Mouse (Mus musculus): ENCODE results near the gene Stim1. TPM values are rescaled to one million over a fixed set of nuclear protein-coding genes. Genes with fewer than 3 reads are reported as not detected.

Stim1 gene
- polyA plus RNA-seq, 1 experiment from 2014 or later: 13.6 TPM

DNA sequence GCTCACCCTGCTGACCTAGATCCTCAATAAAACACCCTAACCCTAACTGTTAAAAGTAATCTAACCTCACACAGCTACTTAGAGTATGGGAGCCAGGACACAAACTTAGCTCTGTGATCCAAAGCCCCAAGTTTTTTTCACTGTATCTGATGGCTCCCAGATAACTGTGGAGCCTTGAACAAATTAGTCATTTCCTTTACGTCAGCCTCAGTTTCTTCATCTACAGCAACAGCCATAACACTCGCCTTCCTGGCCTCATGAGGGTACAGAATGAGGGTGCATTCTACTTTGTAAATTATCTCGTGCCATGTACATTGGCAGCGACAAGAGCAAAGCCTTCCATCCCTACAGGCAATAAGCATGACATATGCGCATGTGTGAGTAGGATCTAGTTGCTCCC is 25.2 kb upstream of the Stim1 start:
- Histone ChIP-seq H3K27me3 (replicated peaks) (no peaks in the 10 kb centered on the region), H3K4me1 (peaks cover 14% of the 10 kb centered on the region), H3K4me2 (replicated peaks) (no peak overlapping the region), H3K36me3 (peaks cover 35% of the 10 kb centered on the region), H3K4me3 (no peak overlapping the region), H3K27ac (no peak overlapping the region), H3K9me3 (no peaks in the 10 kb centered on the region), H3K9ac (no peak overlapping the region)
- WGBS: 91% methylated on average over 5 of the region's 5 CpGs
- no peak for ATAC-seq (ENCODE audit: low FRiP score, low read depth)

DNA sequence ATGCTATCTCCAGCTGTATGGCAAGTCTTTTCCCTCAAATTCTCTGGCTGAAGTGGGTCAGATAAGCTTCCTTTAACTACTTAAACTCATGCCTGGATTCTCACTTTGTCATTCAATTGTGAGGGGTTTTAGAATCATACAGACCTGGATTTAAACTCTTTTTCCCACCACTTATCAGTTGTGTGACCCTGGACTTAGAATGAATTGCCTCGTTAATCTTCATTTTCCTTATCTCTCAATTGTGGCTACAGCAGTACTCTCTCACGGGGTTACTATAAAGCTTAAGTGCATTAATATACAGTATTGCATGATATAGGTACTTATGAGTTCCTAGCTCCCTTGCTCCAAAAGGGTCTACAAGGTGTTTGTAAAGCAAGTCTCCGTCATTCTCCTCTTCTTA is 24.7 kb upstream of the Stim1 start:
- H3K4me1 ChIP-seq: peaks cover 18% of the 10 kb centered on the region
- no peaks in the 10 kb centered on the region for H3K27me3 ChIP-seq (replicated peaks)
- H3K9me3 ChIP-seq: no peaks in the 10 kb centered on the region
- ATAC-seq (ENCODE audit: low FRiP score, low read depth): no peak
- H3K36me3 ChIP-seq: peaks cover 31% of the 10 kb centered on the region
- no peak overlapping the region for H3K27ac ChIP-seq
- H3K9ac ChIP-seq: no peak overlapping the region
- 91% methylated on average over 3 of the region's 3 CpGs for WGBS
- H3K4me2 ChIP-seq (replicated peaks): no peak overlapping the region
- no peak overlapping the region for H3K4me3 ChIP-seq

DNA sequence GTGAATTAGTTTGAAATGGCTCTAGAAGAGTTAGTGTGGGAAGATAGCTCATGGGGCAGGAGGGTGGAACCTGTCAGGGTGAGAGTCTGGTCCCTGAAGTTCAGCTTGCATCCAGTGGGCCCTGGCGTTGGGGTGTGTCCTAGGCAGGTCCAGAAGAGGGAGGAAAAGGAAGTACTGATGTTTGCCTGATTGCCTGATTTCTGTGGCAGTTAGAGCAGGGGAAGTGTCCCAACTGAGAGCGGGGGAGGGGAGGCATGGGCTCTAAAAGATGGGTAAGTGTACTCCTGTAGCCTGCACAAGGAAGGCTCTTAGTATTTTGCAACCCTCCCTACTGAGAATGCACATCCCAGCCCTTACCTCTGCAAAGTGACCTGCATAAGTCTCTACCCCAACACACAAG is 23.7 kb upstream of the Stim1 start:
- Histone ChIP-seq H3K4me1 (peaks cover 28% of the 10 kb centered on the region), H3K4me3 (no peak overlapping the region), H3K9ac (no peak overlapping the region), H3K27me3 (replicated peaks) (no peaks in the 10 kb centered on the region), H3K4me2 (replicated peaks) (no peak overlapping the region), H3K27ac (no peak overlapping the region), H3K9me3 (no peaks in the 10 kb centered on the region), H3K36me3 (peaks cover 22% of the 10 kb centered on the region)
- no peak for ATAC-seq (ENCODE audit: low FRiP score, low read depth)
- 78% methylated on average over 2 of the region's 2 CpGs for WGBS

DNA sequence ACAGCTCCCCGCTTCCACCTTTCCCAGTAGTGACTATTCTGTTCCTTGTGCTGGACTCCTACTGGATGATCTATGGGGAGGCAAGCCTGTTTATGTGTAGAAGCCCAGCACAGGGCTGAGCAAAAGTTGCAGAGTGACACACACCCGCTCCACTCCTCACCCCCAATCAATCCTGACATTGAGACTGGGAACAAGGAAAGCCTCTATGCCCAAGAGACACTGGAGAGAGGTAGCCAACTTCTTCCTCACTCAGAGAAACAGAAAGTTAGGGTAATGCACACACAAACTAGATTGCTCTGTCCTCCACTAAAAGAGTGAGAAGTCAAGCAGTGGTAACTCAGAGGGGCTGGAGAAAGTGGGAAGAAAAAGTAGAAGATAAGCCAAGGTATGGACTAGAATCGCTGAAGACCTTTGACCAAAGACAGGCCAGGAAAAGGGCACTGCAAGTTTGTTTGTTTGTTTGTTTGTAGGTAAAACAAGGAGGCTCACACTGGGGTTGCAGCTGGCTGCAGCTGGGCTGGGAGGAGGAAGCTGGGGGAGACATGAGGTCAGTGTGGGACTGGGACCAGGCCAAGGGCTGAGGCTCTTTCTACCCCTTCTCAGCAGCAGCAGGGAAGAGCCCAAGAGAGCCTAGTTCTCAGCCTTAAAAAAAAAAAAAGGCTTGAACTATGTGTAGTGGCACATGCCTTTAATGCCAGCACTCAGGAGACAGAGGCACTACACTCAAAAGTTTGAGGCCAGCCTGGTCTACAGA is 22.6 kb upstream of the Stim1 start:
- no peaks in the 10 kb centered on the region for H3K9me3 ChIP-seq
- H3K4me1 ChIP-seq: peaks cover 34% of the 10 kb centered on the region
- 93% methylated on average over 3 of the region's 3 CpGs for WGBS

DNA sequence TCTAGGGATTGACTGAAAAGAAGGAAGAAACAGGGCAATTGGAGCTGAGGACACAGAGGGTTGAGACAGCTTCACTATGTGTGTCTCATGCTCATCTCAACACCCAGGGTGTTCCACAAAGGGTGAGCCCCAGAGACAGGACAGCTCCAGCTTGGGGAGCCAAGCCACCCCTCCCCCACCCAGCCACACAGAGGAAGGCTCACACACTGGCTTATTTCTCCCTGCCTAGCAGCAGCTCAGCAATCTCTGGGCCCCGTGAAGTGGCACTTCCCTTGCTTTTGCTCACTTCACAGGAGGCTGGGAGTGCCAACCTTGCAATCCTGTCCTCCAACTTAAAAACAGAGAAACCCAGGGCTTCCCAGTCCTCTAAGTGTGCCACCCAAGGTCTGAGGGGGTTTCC is 21.8 kb upstream of the Stim1 start:
- Histone ChIP-seq H3K9me3 (no peaks in the 10 kb centered on the region), H3K27ac (peak overlapping the region; percentile 17; the same call in 1 of the 2 replicates), H3K4me3 (no peak overlapping the region), H3K27me3 (replicated peaks) (no peaks in the 10 kb centered on the region), H3K36me3 (peaks cover 4% of the 10 kb centered on the region; the same call in 1 of the 2 replicates), H3K9ac (no peak overlapping the region), H3K4me2 (replicated peaks) (no peak overlapping the region), H3K4me1 (peaks cover 34% of the 10 kb centered on the region)
- no peak for ATAC-seq (ENCODE audit: low FRiP score, low read depth)
- WGBS: 10% methylated on average over 1 of the region's 1 CpGs

More for the DNA sequence above, 22.6 kb upstream of the Stim1 start:
- Histone ChIP-seq H3K4me2 (replicated peaks) (no peak overlapping the region), H3K9ac (no peak overlapping the region), H3K27me3 (replicated peaks) (no peaks in the 10 kb centered on the region), H3K36me3 (peaks cover 11% of the 10 kb centered on the region), H3K27ac (no peak overlapping the region), H3K4me3 (no peak overlapping the region)
- ATAC-seq (ENCODE audit: low FRiP score, low read depth): no peak

DNA sequence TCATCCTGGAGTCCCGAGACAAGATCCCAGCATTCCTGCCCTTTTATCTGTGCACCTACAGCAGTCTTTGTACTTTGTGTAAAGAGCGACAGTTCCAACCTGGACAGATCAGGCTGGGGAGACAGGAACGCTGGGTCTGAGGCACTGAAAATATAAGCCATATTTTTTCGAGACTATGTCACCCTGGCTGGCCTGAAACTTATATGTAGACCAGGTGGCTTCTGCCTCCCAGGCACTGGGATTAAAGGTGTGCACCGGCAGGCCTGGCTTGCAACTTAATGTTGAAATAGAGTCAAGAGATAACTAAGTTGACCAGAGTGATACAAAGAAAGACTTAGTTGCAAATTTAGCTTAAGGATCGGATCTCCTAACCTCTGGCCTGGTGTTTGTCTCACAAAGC is 21.3 kb upstream of the Stim1 start:
- no peak for ATAC-seq (ENCODE audit: low FRiP score, low read depth)
- Histone ChIP-seq H3K27ac (peak overlapping the region; percentile 17; the same call in 1 of the 2 replicates), H3K4me2 (replicated peaks) (no peak overlapping the region), H3K9me3 (no peaks in the 10 kb centered on the region), H3K36me3 (no peaks in the 10 kb centered on the region), H3K27me3 (replicated peaks) (no peaks in the 10 kb centered on the region), H3K4me1 (peaks cover 34% of the 10 kb centered on the region), H3K9ac (no peak overlapping the region), H3K4me3 (no peak overlapping the region)
- 76% methylated on average over 6 of the region's 6 CpGs for WGBS

DNA sequence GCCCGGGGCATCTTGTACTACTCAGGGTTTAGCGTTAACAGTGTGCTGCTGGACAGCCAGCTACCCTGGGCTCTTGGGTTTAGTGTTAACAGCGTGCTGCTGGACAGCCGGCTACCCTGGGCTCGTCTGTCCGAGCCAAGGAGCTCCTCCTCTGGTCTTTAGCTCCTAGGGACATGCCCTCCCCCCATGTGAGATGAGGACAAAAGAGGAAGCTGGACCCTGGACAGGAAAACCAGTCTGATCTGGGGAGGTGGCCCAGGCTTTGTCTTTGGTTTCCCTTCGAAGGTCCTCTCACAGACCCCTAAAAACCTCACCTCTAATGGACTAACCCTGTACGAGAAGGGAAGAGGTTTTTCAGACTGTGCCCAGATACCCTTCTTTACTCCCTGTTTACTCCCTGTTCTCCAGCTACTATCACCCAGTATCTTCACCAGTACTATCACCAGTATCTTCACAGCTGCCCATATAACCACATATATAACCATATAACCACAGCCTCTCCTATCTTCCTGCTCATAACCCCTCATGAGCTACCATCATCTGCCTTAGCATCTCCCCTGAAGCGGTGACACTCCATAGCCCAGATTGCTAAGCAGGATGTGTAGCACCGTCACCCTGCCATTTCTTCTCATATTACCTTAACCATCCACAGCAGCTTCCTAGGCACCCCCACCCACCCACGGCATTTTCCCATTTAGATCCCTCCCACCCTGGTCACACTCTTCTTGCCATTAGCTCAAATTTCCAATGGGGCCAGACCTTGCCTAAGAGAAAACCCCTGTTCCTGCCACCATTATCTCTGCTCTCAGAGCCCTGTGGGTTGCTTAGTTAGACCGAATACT is 20.4 kb upstream of the Stim1 start:
- no peaks in the 10 kb centered on the region for H3K36me3 ChIP-seq
- no peak overlapping the region for H3K4me3 ChIP-seq
- no peaks in the 10 kb centered on the region for H3K9me3 ChIP-seq
- no peaks in the 10 kb centered on the region for H3K27me3 ChIP-seq (replicated peaks)
- WGBS: 75% methylated on average over 12 of the region's 12 CpGs
- no peak overlapping the region; the same call in 1 of the 2 replicates for H3K9ac ChIP-seq
- no peak overlapping the region for H3K27ac ChIP-seq
- H3K4me2 ChIP-seq (replicated peaks): peak overlapping the region; percentile 87
- ATAC-seq (ENCODE audit: low FRiP score, low read depth): no peak
- H3K4me1 ChIP-seq: peaks cover 34% of the 10 kb centered on the region

DNA sequence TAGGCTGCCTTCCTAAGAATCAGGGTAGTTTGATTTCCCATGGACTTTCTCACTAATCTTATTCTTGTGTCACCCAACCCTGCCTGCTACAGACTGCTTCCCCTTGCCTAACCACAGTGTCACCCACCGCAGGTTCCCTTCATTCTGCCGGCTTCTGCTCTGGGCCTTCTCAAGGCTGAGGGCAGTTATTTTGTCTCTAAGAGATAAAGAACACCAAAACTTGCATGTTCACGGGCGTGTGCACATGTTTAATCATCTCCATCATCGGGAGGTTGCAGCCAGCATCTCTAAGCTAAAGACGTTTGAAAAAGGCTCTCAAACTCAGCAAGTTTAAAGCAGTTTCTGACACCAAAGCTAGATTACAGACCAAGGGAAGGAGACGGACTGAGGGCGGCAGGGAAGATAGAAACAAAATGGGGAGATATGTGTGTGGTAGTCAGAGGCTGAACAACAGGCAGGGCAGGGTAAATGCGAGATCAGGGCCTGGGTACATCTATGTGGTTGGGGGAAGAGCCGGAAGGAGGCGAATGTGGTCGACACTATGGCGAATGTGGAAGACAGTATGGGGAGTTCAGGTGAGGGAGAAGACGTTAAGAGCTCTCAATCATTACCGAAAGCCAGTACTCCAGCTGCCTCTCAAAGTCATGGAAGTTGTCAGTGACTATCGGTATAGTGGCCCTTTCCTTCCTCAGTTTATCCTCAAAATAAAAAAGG is 18.8 kb upstream of the Stim1 start:
- WGBS: 30% methylated on average over 16 of the region's 16 CpGs
- H3K4me1 ChIP-seq: peaks cover 34% of the 10 kb centered on the region

DNA sequence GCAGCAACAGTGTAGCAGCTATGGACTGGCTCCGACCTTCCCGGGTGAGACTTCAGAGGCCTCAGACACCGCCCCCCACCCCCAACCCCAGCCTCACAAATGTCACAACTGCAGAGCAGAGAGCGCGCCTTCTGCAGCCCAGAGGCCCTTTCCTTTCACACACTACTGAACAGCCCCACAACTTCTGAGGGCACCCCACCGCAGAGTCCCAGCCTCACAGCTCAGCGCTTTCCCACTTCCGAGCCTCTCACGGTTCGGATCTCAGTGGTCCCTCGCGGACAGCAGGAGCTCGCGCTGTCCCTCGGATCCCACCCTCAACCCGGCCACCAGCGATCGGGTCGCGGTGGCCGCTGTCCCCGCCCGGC is 18.1 kb upstream of the Stim1 start:
- Histone ChIP-seq H3K4me2 (replicated peaks) (peak overlapping the region; percentile 87), H3K9me3 (no peaks in the 10 kb centered on the region), H3K4me3 (peak overlapping the region; percentile 85), H3K27me3 (replicated peaks) (no peaks in the 10 kb centered on the region), H3K4me1 (peaks cover 34% of the 10 kb centered on the region), H3K36me3 (no peaks in the 10 kb centered on the region), H3K9ac (peak overlapping the region; percentile 79), H3K27ac (peak overlapping the region; percentile 50; the same call in 1 of the 2 replicates)
- under 1% methylated on average over 23 of the region's 23 CpGs for WGBS
- peak; percentile 52 for ATAC-seq (ENCODE audit: low FRiP score, low read depth)

More for the DNA sequence above, 18.8 kb upstream of the Stim1 start:
- no peak for ATAC-seq (ENCODE audit: low FRiP score, low read depth)
- peak overlapping the region; percentile 79 for H3K9ac ChIP-seq
- no peak overlapping the region for H3K27ac ChIP-seq
- H3K4me2 ChIP-seq (replicated peaks): peak overlapping the region; percentile 87
- peak overlapping the region; percentile 85 for H3K4me3 ChIP-seq
- no peaks in the 10 kb centered on the region for H3K27me3 ChIP-seq (replicated peaks)
- H3K36me3 ChIP-seq: no peaks in the 10 kb centered on the region
- no peaks in the 10 kb centered on the region for H3K9me3 ChIP-seq

DNA sequence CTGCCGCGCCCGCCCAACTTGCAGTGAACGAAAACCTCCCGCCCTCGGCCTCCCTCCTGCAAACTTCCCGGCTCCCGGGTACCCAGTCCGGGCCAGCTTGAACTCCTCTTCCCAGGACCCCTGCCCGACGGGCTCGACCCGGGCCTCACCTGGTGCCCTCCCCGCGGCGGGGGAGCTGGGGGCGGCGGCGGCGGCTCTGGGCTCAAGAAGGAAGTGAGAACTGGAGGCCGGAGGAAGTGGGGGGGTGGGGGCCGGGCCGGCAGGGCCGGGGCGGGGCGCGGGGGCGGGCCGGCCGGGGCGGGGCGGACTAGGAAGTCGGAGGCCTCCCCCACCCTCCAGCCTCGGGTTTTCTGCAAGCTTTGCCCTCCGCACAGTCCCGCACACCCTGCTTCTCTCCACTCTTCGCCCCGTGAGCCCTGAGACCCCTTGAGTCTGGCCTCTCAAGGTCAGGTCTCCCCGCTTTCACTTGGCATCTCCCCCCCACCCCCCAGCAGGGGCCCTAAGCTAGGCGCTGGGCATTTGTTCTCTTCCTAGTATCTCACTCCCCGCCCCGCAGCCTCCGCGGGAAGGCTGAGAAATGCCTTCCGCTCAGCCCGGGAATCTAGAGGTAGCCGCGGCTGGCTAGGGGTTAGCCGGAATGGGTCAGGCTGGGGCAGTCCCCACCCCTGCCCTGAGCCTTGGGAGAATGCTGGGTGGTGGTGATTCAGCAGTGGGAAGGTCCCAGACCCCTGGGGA is 17.5 kb upstream of the Stim1 start:
- H3K9me3 ChIP-seq: no peaks in the 10 kb centered on the region
- H3K9ac ChIP-seq: peak overlapping the region; percentile 79
- no peaks in the 10 kb centered on the region for H3K36me3 ChIP-seq
- peak overlapping the region; percentile 85 for H3K4me3 ChIP-seq
- 1% methylated on average over 44 of the region's 49 CpGs for WGBS
- no peaks in the 10 kb centered on the region for H3K27me3 ChIP-seq (replicated peaks)
- H3K4me2 ChIP-seq (replicated peaks): peak overlapping the region; percentile 87
- peak; percentile 76 for ATAC-seq (ENCODE audit: low FRiP score, low read depth)
- H3K4me1 ChIP-seq: peaks cover 34% of the 10 kb centered on the region
- peak overlapping the region; percentile 50; the same call in 1 of the 2 replicates for H3K27ac ChIP-seq

DNA sequence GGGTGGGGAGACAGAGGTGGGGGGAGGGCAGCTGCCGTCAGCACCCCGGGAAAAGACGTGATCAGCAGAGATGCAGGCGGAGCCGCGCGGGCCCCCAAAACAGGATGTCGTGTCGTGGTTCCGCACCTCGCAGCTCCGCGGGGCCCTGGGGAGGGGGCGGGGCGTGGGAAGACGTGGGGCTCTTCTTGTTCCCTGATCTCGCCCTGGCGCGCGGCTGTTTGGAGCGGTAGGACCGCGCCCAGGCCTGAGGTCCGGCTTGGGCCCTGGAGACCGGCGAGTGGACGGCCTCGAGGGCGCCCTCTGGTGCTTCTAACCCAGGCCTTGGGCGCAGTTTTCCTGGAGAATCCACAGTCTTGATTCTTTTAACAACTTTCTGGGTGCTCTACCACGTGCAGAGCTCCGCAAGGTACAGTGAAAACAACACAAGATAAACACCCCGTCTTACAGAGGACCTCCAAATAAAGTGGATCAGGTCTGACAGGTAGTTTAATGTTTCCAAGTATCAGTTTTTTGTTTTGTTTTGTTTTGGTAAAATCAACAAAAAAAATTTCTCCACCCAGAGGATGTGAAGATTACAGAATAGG is 16.9 kb upstream of the Stim1 start:
- Histone ChIP-seq H3K27ac (peak overlapping the region; percentile 50; the same call in 1 of the 2 replicates), H3K9me3 (no peaks in the 10 kb centered on the region), H3K27me3 (replicated peaks) (no peaks in the 10 kb centered on the region), H3K4me2 (replicated peaks) (peak overlapping the region; percentile 87), H3K4me3 (peak overlapping the region; percentile 85), H3K9ac (peak overlapping the region; percentile 79), H3K36me3 (no peaks in the 10 kb centered on the region), H3K4me1 (peaks cover 34% of the 10 kb centered on the region)
- peak; percentile 81 for ATAC-seq (ENCODE audit: low FRiP score, low read depth)
- WGBS: 1% methylated on average over 33 of the region's 33 CpGs
